Mouse (Mus musculus) cerebral cortex, adult 2 months (tissue): ENCODE data around the gene Map1a.

Source experiments
- WGBS: fragments of 180-500 bp; shearing (Covaris S2); methylation state at CpG from one replicate; pipeline ENCODE4 v1.1.7; 2018; 5-methylcytosine and 5-hydroxymethylcytosine counted together

Gene Map1a

GRCm38 (mm10) chr2:121288901-121289729 lies at the start of gene Map1a:
Map1a (plus strand) TSS chr2:121289600.
- WGBS: 1% methylated on average over 48 of the region's 48 CpGs

- WGBS: 52% methylated on average over 5 of the region's 5 CpGs
These were observed 45.3 kb upstream of the Map1a start for GRCm38 (mm10) chr2:121244099-121244498.

- WGBS: 76% methylated on average over 2 of the region's 2 CpGs
These were observed 39.6 kb upstream of the Map1a start for GRCm38 (mm10) chr2:121249758-121250157.

GRCm38 (mm10) chr2:121268446-121268845 lies 21.0 kb upstream of the Map1a start:
- 62% methylated on average over 8 of the region's 8 CpGs for WGBS

- under 1% methylated on average over 35 of the region's 35 CpGs for WGBS
These were observed 18.7 kb upstream of the Map1a start for GRCm38 (mm10) chr2:121270521-121271235.

GRCm38 (mm10) chr2:121271236-121271927 lies 18.0 kb upstream of the Map1a start, which contains the start of gene Trp53bp1:
Trp53bp1 (minus strand) TSS chr2:121271407.
- WGBS: under 1% methylated on average over 37 of the region's 37 CpGs

- 11% methylated on average over 4 of the region's 4 CpGs for WGBS
These were observed 17.4 kb upstream of the Map1a start for GRCm38 (mm10) chr2:121271928-121272516.

- WGBS: 42% methylated on average over 2 of the region's 2 CpGs
These were observed 1.6 kb upstream of the Map1a start for GRCm38 (mm10) chr2:121287850-121288249.

- 5% methylated on average over 36 of the region's 36 CpGs for WGBS
These were observed 535 bp downstream of the Map1a start for GRCm38 (mm10) chr2:121289730-121290540.

- WGBS: 41% methylated on average over 5 of the region's 5 CpGs
These were observed 3.1 kb downstream of the Map1a start for GRCm38 (mm10) chr2:121292316-121293013.

GRCm38 (mm10) chr2:121294182-121294581 lies 4.8 kb downstream of the Map1a start:
- WGBS: 36% methylated on average over 4 of the region's 4 CpGs

GRCm38 (mm10) chr2:121294753-121295607 lies 5.6 kb downstream of the Map1a start:
- WGBS: 4% methylated on average over 18 of the region's 18 CpGs

- WGBS: 4% methylated on average over 15 of the region's 15 CpGs
These were observed 6.5 kb downstream of the Map1a start for GRCm38 (mm10) chr2:121295608-121296571.

- 7% methylated on average over 6 of the region's 6 CpGs for WGBS
These were observed 7.4 kb downstream of the Map1a start for GRCm38 (mm10) chr2:121296754-121297231.

GRCm38 (mm10) chr2:121297701-121298100 lies 8.3 kb downstream of the Map1a start:
- WGBS: 11% methylated on average over 9 of the region's 9 CpGs

GRCm38 (mm10) chr2:121298131-121298530 lies 8.7 kb downstream of the Map1a start:
- 12% methylated on average over 8 of the region's 8 CpGs for WGBS

- 65% methylated on average over 17 of the region's 17 CpGs for WGBS
These were observed 10.1 kb downstream of the Map1a start for GRCm38 (mm10) chr2:121299471-121299870.

- WGBS: 41% methylated on average over 10 of the region's 10 CpGs
These were observed 10.6 kb downstream of the Map1a start for GRCm38 (mm10) chr2:121300036-121300435.
